Mouse (Mus musculus) forebrain, embryonic 11.5 days (tissue): ENCODE results near the gene Fam83b. TPM values are rescaled to one million over a fixed set of nuclear protein-coding genes. Genes with fewer than 3 reads are reported as not detected.

Experiments
- ATAC-seq: fragments of 200-750 bp; cut with Nextera tagmentation; replicated peaks from 2 replicates; pipeline ENCODE4 v1.8.0; 2017; ENCODE audit warnings: moderate TSS enrichment; ENCODE audit not compliant: low FRiP score
- DNase-seq: peaks from one replicate; pipeline ENCODE4 v3.0.0-alpha.2; 2017; ENCODE audit warnings: low spot score
- H3K27ac ChIP-seq: fragments of 300-500 bp; sonication (generic); 2 replicates; pipeline ENCODE4 v1.5.1; 2014; ENCODE audit warnings: low read depth, low read length
- H3K27me3 ChIP-seq: fragments of 300-500 bp; sonication (generic); 2 replicates; pipeline ENCODE4 v1.6.1; 2014; ENCODE audit warnings: mild to moderate bottlenecking, low read length, mixed read lengths; ENCODE audit not compliant: control insufficient read depth, insufficient read depth
- H3K36me3 ChIP-seq: fragments of 300-500 bp; sonication (generic); 2 replicates; pipeline ENCODE4 v1.6.1; 2014; ENCODE audit warnings: mild to moderate bottlenecking, low read length, moderate library complexity, mixed read lengths; ENCODE audit not compliant: control insufficient read depth, insufficient read depth
- H3K4me1 ChIP-seq: fragments of 300-500 bp; sonication (generic); replicated peaks from 2 replicates; pipeline ENCODE4 v1.6.1; 2014; ENCODE audit warnings: low read length, mixed read lengths; ENCODE audit not compliant: control insufficient read depth, insufficient read depth
- H3K4me2 ChIP-seq: fragments of 300-500 bp; sonication (generic); 2 replicates; pipeline ENCODE4 v1.6.1; 2014; ENCODE audit warnings: low read depth, mild to moderate bottlenecking, low read length, moderate library complexity, mixed read lengths; ENCODE audit not compliant: severe bottlenecking
- H3K4me3 ChIP-seq: fragments of 300-500 bp; sonication (generic); 2 replicates; pipeline ENCODE4 v1.5.1; 2014; ENCODE audit warnings: low read depth, low read length
- H3K9ac ChIP-seq: fragments of 300-500 bp; sonication (generic); 2 replicates; pipeline ENCODE4 v1.6.1; 2014; ENCODE audit warnings: low read length
- H3K9me3 ChIP-seq: fragments of 300-500 bp; sonication (generic); 2 replicates; pipeline ENCODE4 v1.6.1; 2016; ENCODE audit warnings: low read length, mixed read lengths; ENCODE audit not compliant: control insufficient read depth
- WGBS: fragments of 180-500 bp; shearing (Covaris S2); extraction: QIAGEN DNeasy Blood & Tissue Kit; methylation state at CpG from one replicate; pipeline ENCODE4 v1.1.7; 2014; 5-methylcytosine and 5-hydroxymethylcytosine counted together
- polyA plus RNA-seq: library from polyadenylated mRNA; unstranded; fragments of >200 nt; fragmentation: Nextera tagmentation; extraction: Ambion mirVana; gene quantifications from 2 replicates; pipeline ENCODE4 v1.2.1, GENCODE M21; 2014

Gene Fam83b
- polyA plus RNA-seq, 1 experiment from 2014 or later, result 0.16 TPM

- Histone ChIP-seq H3K4me3 (no peak overlapping the region), H3K27me3 (no peaks in the 10 kb centered on the region), H3K36me3 (no peaks in the 10 kb centered on the region), H3K27ac (no peak overlapping the region), H3K4me2 (no peak overlapping the region), H3K9me3 (no peaks in the 10 kb centered on the region), H3K9ac (no peak overlapping the region), H3K4me1 (no peaks in the 10 kb centered on the region)
- ATAC-seq (no peak), DNase-seq (no peak)
- WGBS, result 85% methylated on average over 7 of the region's 7 CpGs
Measured at GRCm38 (mm10) chr9:76539271-76539670, 27.6 kb downstream of the Fam83b start.

GRCm38 (mm10) chr9:76536032-76536431 lies 30.9 kb downstream of the Fam83b start:
- H3K27me3 ChIP-seq, result no peaks in the 10 kb centered on the region
- WGBS, result 89% methylated on average over 9 of the region's 9 CpGs
- no peaks in the 10 kb centered on the region for H3K4me1 ChIP-seq
- no peaks in the 10 kb centered on the region for H3K36me3 ChIP-seq
- H3K9me3 ChIP-seq, result no peaks in the 10 kb centered on the region
- no peak overlapping the region for H3K4me2 ChIP-seq
- no peak overlapping the region for H3K27ac ChIP-seq
- no peak overlapping the region for H3K9ac ChIP-seq
- ATAC-seq (no peak), DNase-seq (no peak)
- no peak overlapping the region for H3K4me3 ChIP-seq

DNA sequence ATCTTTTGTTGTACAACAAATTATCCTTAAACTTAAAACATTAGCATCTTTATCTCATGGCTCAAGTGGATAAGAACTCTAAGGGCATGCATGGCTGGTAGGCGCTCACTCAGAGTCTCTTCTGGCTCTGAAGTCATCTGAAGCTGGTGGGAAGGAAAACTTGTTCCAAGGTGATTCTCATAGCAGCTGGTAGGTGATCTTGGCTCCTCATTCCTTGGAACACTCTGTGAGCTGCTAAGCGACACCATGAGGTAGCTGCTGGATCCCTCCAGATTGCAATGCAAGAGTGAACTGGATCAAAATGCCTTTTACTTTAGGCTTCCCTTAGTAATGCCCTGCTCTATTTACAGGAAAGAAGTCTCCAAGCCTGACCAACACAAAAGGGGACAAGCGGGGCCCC lies 34.5 kb downstream of the Fam83b start:
- Histone ChIP-seq H3K4me1 (no peaks in the 10 kb centered on the region), H3K27me3 (no peaks in the 10 kb centered on the region), H3K9ac (no peak overlapping the region), H3K4me2 (no peak overlapping the region), H3K4me3 (no peak overlapping the region), H3K9me3 (no peaks in the 10 kb centered on the region), H3K27ac (no peak overlapping the region), H3K36me3 (no peaks in the 10 kb centered on the region)
- DNase-seq, result no peak
- ATAC-seq, result no peak
- WGBS, result 88% methylated on average over 3 of the region's 3 CpGs

GRCm38 (mm10) chr9:76531368-76531767 lies 35.5 kb downstream of the Fam83b start:
- Histone ChIP-seq H3K9me3 (no peaks in the 10 kb centered on the region), H3K27ac (no peak overlapping the region), H3K9ac (no peak overlapping the region), H3K4me1 (no peaks in the 10 kb centered on the region), H3K4me3 (no peak overlapping the region), H3K4me2 (no peak overlapping the region), H3K27me3 (no peaks in the 10 kb centered on the region), H3K36me3 (no peaks in the 10 kb centered on the region)
- 88% methylated on average over 4 of the region's 4 CpGs for WGBS
- ATAC-seq (no peak), DNase-seq (no peak)

GRCm38 (mm10) chr9:76525592-76525991 lies 41.3 kb downstream of the Fam83b start:
- no peaks in the 10 kb centered on the region for H3K4me1 ChIP-seq
- no peak overlapping the region for H3K27ac ChIP-seq
- no peak overlapping the region for H3K9ac ChIP-seq
- no peak overlapping the region for H3K4me3 ChIP-seq
- no peaks in the 10 kb centered on the region for H3K9me3 ChIP-seq
- DNase-seq (no peak), ATAC-seq (no peak)
- H3K4me2 ChIP-seq, result no peak overlapping the region
- H3K27me3 ChIP-seq, result no peaks in the 10 kb centered on the region
- H3K36me3 ChIP-seq, result no peaks in the 10 kb centered on the region

GRCm38 (mm10) chr9:76523075-76523474 lies 43.8 kb downstream of the Fam83b start:
- Histone ChIP-seq H3K4me3 (no peak overlapping the region), H3K36me3 (no peaks in the 10 kb centered on the region), H3K27me3 (no peaks in the 10 kb centered on the region), H3K4me1 (no peaks in the 10 kb centered on the region), H3K9me3 (no peaks in the 10 kb centered on the region), H3K27ac (no peak overlapping the region), H3K4me2 (no peak overlapping the region), H3K9ac (no peak overlapping the region)
- ATAC-seq (no peak), DNase-seq (no peak)

GRCm38 (mm10) chr9:76521640-76522039 lies 45.3 kb downstream of the Fam83b start:
- ATAC-seq (no peak), DNase-seq (no peak)
- H3K4me3 ChIP-seq, result no peak overlapping the region
- H3K4me1 ChIP-seq, result no peaks in the 10 kb centered on the region
- no peaks in the 10 kb centered on the region for H3K36me3 ChIP-seq
- H3K9me3 ChIP-seq, result no peaks in the 10 kb centered on the region
- WGBS, result 82% methylated on average over 3 of the region's 3 CpGs
- no peak overlapping the region for H3K9ac ChIP-seq
- no peaks in the 10 kb centered on the region for H3K27me3 ChIP-seq
- no peak overlapping the region for H3K4me2 ChIP-seq
- no peak overlapping the region for H3K27ac ChIP-seq

DNA sequence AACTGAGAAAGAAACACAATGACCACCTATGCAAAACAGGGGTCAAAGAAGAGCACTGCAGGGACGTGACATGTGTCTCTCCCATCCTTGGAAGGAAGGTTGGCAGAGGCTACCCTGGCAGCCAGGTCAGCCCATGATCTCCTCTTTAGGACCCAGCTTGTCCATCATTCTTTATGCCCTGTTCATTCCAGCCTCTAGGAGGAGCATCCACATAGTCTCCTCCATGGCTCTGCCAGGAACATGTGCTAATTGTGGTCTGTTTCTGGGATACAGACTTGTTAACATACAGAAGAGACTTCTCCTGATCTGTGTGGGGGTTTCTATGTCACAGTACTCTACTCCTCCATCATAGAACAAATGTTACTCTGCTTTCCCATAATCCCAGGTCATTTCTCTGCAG lies 48.3 kb downstream of the Fam83b start:
- Histone ChIP-seq H3K4me3 (no peak overlapping the region), H3K36me3 (no peaks in the 10 kb centered on the region), H3K4me2 (no peak overlapping the region), H3K4me1 (no peaks in the 10 kb centered on the region), H3K27ac (no peak overlapping the region), H3K9me3 (no peaks in the 10 kb centered on the region), H3K9ac (no peak overlapping the region), H3K27me3 (no peaks in the 10 kb centered on the region)
- no peak for DNase-seq
- whole genome bisulfite sequencing, result 77% methylated on average over 1 of the region's 1 CpGs
- ATAC-seq, result no peak

DNA sequence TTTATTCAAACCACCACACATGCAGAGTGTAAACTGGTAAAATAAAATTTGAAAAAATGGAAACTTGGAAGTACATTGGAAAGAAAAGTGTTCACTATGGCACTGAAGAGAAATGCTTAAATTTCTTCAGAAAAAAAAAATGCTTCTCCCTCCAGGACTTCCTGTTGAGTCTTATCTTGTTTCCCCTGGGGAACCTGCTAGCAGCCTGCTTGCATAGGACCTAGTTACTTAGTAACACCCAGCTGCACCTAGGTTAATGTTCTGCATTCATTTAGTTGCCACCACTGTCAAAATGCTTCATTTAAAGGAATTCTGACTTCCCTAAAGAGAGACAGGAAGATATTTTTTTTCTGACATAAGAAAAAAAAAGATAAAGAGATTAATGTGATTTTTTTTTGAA lies 61.3 kb downstream of the Fam83b start:
- Histone ChIP-seq H3K36me3 (no peaks in the 10 kb centered on the region), H3K27ac (no peak overlapping the region), H3K4me3 (no peak overlapping the region), H3K9ac (no peak overlapping the region), H3K4me1 (no peaks in the 10 kb centered on the region), H3K4me2 (no peak overlapping the region), H3K9me3 (no peaks in the 10 kb centered on the region), H3K27me3 (no peaks in the 10 kb centered on the region)
- no peak for ATAC-seq
- no peak for DNase-seq
